Mouse (Mus musculus) bone marrow macrophage, adult 2 months (primary cell): ENCODE data around the gene Tmem210.

Source experiments
- CTCF ChIP-seq: IDR thresholded peaks from 2 replicates; pipeline ENCODE4 v1.5.1; 2012; ENCODE audit warnings: low read depth, mild to moderate bottlenecking, low read length, moderate library complexity
- POLR2A ChIP-seq: IDR thresholded peaks from 2 replicates; pipeline ENCODE4 v1.6.1; 2012; ENCODE audit warnings: mild to moderate bottlenecking, low read depth, low read length, borderline replicate concordance

DNA sequence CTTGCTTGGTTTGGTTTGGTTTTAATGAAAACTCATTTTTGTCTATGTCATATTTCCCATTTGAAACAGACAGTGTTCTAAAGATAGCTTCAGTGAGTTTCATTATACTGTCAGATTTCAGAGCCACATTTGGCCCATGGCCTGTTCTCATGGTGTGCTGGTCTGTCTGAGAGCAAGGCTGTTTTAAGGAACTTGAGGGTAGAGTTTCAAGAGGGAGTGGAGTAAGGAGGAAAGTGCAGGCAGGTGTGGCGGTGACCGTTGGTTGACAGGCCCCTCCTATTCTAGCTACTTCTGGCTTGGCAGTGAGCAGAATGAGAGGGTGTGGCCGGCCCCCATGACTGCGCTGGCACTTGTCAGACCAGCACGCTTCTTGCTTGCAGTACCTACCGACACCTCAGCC lies 50.4 kb downstream of the Tmem210 start:
- TF ChIP-seq CTCF = no peak
- TF ChIP-seq POLR2A = no peak
